Mouse (Mus musculus): ENCODE measurements around the gene Dpy19l3. TPM values are rescaled to one million over a fixed set of nuclear protein-coding genes. Genes with fewer than 3 reads are reported as not detected.
A peak's percentile ranks its signal among the peaks of the same experiment; 100 is the strongest.

Dpy19l3 gene
- polyA plus RNA-seq, 1 experiment: 10.9 TPM

- 60% methylated on average over 5 of the region's 5 CpGs for WGBS
- Histone ChIP-seq H3K4me3 (replicated peaks; ENCODE audit: extremely low read depth, low read depth, low read length) (no peak overlapping the region), H3K4me1 (ENCODE audit: control insufficient read depth, insufficient read depth, low read length) (no peaks in the 10 kb centered on the region)
- TF ChIP-seq POLR2A (IDR thresholded peaks at IDR 0.05; ENCODE audit: borderline replicate concordance, extremely low read depth, low read depth, low read length) (no peak), CTCF (IDR thresholded peaks at IDR 0.05; ENCODE audit: insufficient read depth, low read length) (peak; percentile 64)
- peak; percentile 52 for DNase-seq
These were observed 13.6 kb downstream of the Dpy19l3 start for GRCm38 (mm10) chr7:35740489-35741230.

GRCm38 (mm10) chr7:35738871-35739270, 15.4 kb downstream of the Dpy19l3 start:
- Histone ChIP-seq H3K4me1 (ENCODE audit: control insufficient read depth, insufficient read depth, low read length) (no peaks in the 10 kb centered on the region), H3K4me3 (replicated peaks; ENCODE audit: extremely low read depth, low read depth, low read length) (no peak overlapping the region)
- DNase-seq: no peak
- TF ChIP-seq POLR2A (IDR thresholded peaks at IDR 0.05; ENCODE audit: borderline replicate concordance, extremely low read depth, low read depth, low read length) (no peak), CTCF (IDR thresholded peaks at IDR 0.05; ENCODE audit: insufficient read depth, low read length) (no peak)

- WGBS: 69% methylated on average over 14 of the region's 14 CpGs
- H3K4me3 ChIP-seq (replicated peaks; ENCODE audit: extremely low read depth, low read depth, low read length): no peak overlapping the region
- H3K4me1 ChIP-seq (ENCODE audit: control insufficient read depth, insufficient read depth, low read length): peaks cover 2% of the 10 kb centered on the region
- DNase-seq: no peak
- TF ChIP-seq CTCF (IDR thresholded peaks at IDR 0.05; ENCODE audit: insufficient read depth, low read length) (no peak), POLR2A (IDR thresholded peaks at IDR 0.05; ENCODE audit: borderline replicate concordance, extremely low read depth, low read depth, low read length) (no peak)
These were observed 20.8 kb downstream of the Dpy19l3 start for GRCm38 (mm10) chr7:35733313-35734050.

GRCm38 (mm10) chr7:35732585-35733059, 21.6 kb downstream of the Dpy19l3 start:
- no peak for TF ChIP-seq CTCF (IDR thresholded peaks at IDR 0.05; ENCODE audit: insufficient read depth, low read length)
- no peak for TF ChIP-seq POLR2A (IDR thresholded peaks at IDR 0.05; ENCODE audit: borderline replicate concordance, extremely low read depth, low read depth, low read length)
- DNase-seq: no peak
- Histone ChIP-seq H3K4me1 (ENCODE audit: control insufficient read depth, insufficient read depth, low read length) (peaks cover 2% of the 10 kb centered on the region), H3K4me3 (replicated peaks; ENCODE audit: extremely low read depth, low read depth, low read length) (no peak overlapping the region)
- WGBS: 83% methylated on average over 10 of the region's 10 CpGs

GRCm38 (mm10) chr7:35729621-35730031, 24.6 kb downstream of the Dpy19l3 start:
- H3K4me1 ChIP-seq (ENCODE audit: control insufficient read depth, insufficient read depth, low read length): peaks cover 2% of the 10 kb centered on the region
- 33% methylated on average over 9 of the region's 9 CpGs for WGBS
- TF ChIP-seq CTCF (IDR thresholded peaks at IDR 0.05; ENCODE audit: insufficient read depth, low read length) (no peak), POLR2A (IDR thresholded peaks at IDR 0.05; ENCODE audit: borderline replicate concordance, extremely low read depth, low read depth, low read length) (no peak)
- H3K4me3 ChIP-seq (replicated peaks; ENCODE audit: extremely low read depth, low read depth, low read length): no peak overlapping the region
- DNase-seq: peak; percentile 25

- H3K4me1 ChIP-seq (ENCODE audit: control insufficient read depth, insufficient read depth, low read length): peaks cover 2% of the 10 kb centered on the region
- no peak for DNase-seq
- WGBS: 91% methylated on average over 12 of the region's 12 CpGs
- no peak for TF ChIP-seq POLR2A (IDR thresholded peaks at IDR 0.05; ENCODE audit: borderline replicate concordance, extremely low read depth, low read depth, low read length)
- TF ChIP-seq CTCF (IDR thresholded peaks at IDR 0.05; ENCODE audit: insufficient read depth, low read length): no peak
- no peak overlapping the region for H3K4me3 ChIP-seq (replicated peaks; ENCODE audit: extremely low read depth, low read depth, low read length)
These were observed 25.9 kb downstream of the Dpy19l3 start for GRCm38 (mm10) chr7:35728376-35728775.

GRCm38 (mm10) chr7:35723035-35723434, 31.2 kb downstream of the Dpy19l3 start:
- no peak for DNase-seq

GRCm38 (mm10) chr7:35718421-35719178, 35.7 kb downstream of the Dpy19l3 start:
- Histone ChIP-seq H3K4me3 (replicated peaks; ENCODE audit: extremely low read depth, low read depth, low read length) (no peak overlapping the region), H3K4me1 (ENCODE audit: control insufficient read depth, insufficient read depth, low read length) (no peaks in the 10 kb centered on the region)
- TF ChIP-seq CTCF (IDR thresholded peaks at IDR 0.05; ENCODE audit: insufficient read depth, low read length) (peak; percentile 18; the same call in 1 of the 2 replicates), POLR2A (IDR thresholded peaks at IDR 0.05; ENCODE audit: borderline replicate concordance, extremely low read depth, low read depth, low read length) (no peak)
- DNase-seq: no peak
- 86% methylated on average over 8 of the region's 8 CpGs for WGBS

More at GRCm38 (mm10) chr7:35723035-35723434, 31.2 kb downstream of the Dpy19l3 start:
- no peak overlapping the region for H3K4me3 ChIP-seq (replicated peaks; ENCODE audit: extremely low read depth, low read depth, low read length)
- WGBS: 88% methylated on average over 2 of the region's 2 CpGs
- no peaks in the 10 kb centered on the region for H3K4me1 ChIP-seq (ENCODE audit: control insufficient read depth, insufficient read depth, low read length)
- TF ChIP-seq CTCF (IDR thresholded peaks at IDR 0.05; ENCODE audit: insufficient read depth, low read length) (no peak), POLR2A (IDR thresholded peaks at IDR 0.05; ENCODE audit: borderline replicate concordance, extremely low read depth, low read depth, low read length) (no peak)

GRCm38 (mm10) chr7:35710366-35710765, 43.9 kb downstream of the Dpy19l3 start:
- TF ChIP-seq POLR2A (IDR thresholded peaks at IDR 0.05; ENCODE audit: borderline replicate concordance, extremely low read depth, low read depth, low read length): no peak
- no peak for TF ChIP-seq CTCF (IDR thresholded peaks at IDR 0.05; ENCODE audit: insufficient read depth, low read length)

More at GRCm38 (mm10) chr7:35710366-35710765, 43.9 kb downstream of the Dpy19l3 start:
- no peak for DNase-seq
- WGBS: 88% methylated on average over 5 of the region's 5 CpGs
- Histone ChIP-seq H3K4me1 (ENCODE audit: control insufficient read depth, insufficient read depth, low read length) (no peaks in the 10 kb centered on the region), H3K4me3 (replicated peaks; ENCODE audit: extremely low read depth, low read depth, low read length) (no peak overlapping the region)
